Mouse (Mus musculus) heart, embryonic 16.5 days (tissue): ENCODE data around the gene F2rl2. TPM values are rescaled to one million over a fixed set of nuclear protein-coding genes. Genes with fewer than 3 reads are reported as not detected.

ENCODE experiments used
- ATAC-seq: fragments of 200-750 bp; cut with Nextera tagmentation; replicated peaks from 2 replicates; pipeline ENCODE4 v1.8.0; 2017; ENCODE audit warnings: moderate number of reproducible peaks; ENCODE audit not compliant: insufficient read depth, low FRiP score; ENCODE audit errors: extremely low read depth
- H3K27ac ChIP-seq: fragments of 300-500 bp; sonication (generic); 2 replicates; pipeline ENCODE4 v1.5.1; 2014; ENCODE audit warnings: mild to moderate bottlenecking, low read length, control low read depth, moderate library complexity
- H3K27me3 ChIP-seq: fragments of 300-500 bp; sonication (generic); 2 replicates; pipeline ENCODE4 v1.6.1; 2014; ENCODE audit warnings: low read length, mixed read lengths; ENCODE audit not compliant: control insufficient read depth, insufficient read depth
- H3K36me3 ChIP-seq: fragments of 300-500 bp; sonication (generic); 2 replicates; pipeline ENCODE4 v1.6.1; 2014; ENCODE audit not compliant: control insufficient read depth, insufficient read depth
- H3K4me1 ChIP-seq: fragments of 300-500 bp; sonication (generic); 2 replicates; pipeline ENCODE4 v1.6.1; 2014; ENCODE audit warnings: low read length, mixed read lengths; ENCODE audit not compliant: control insufficient read depth, insufficient read depth
- H3K4me2 ChIP-seq: fragments of 300-500 bp; sonication (generic); 2 replicates; pipeline ENCODE4 v1.6.1; 2014; ENCODE audit warnings: low read depth, mild to moderate bottlenecking, control low read depth, low read length
- H3K4me3 ChIP-seq: fragments of 300-500 bp; sonication (generic); 2 replicates; pipeline ENCODE4 v1.5.1; 2014; ENCODE audit warnings: mild to moderate bottlenecking, control low read depth, low read length
- H3K9ac ChIP-seq: fragments of 300-500 bp; sonication (generic); 2 replicates; pipeline ENCODE4 v1.6.1; 2014; ENCODE audit warnings: low read length, control low read depth
- H3K9me3 ChIP-seq: fragments of 300-500 bp; sonication (generic); replicated peaks from 2 replicates; pipeline ENCODE4 v1.6.1; 2016; ENCODE audit warnings: low read length; ENCODE audit not compliant: control insufficient read depth
- WGBS: fragments of 180-500 bp; shearing (Covaris S2); extraction: QIAGEN DNeasy Blood & Tissue Kit; methylation state at CpG from one replicate; pipeline ENCODE4 v1.1.7; 2014; 5-methylcytosine and 5-hydroxymethylcytosine counted together
- polyA plus RNA-seq: library from polyadenylated mRNA; unstranded; fragments of >200 nt; fragmentation: Nextera tagmentation; extraction: Ambion mirVana; gene quantifications from 2 replicates; pipeline ENCODE4 v1.2.1, GENCODE M21; 2015

F2rl2 gene
- 0.37 and 0.72 TPM in 2 replicates for polyA plus RNA-seq

DNA sequence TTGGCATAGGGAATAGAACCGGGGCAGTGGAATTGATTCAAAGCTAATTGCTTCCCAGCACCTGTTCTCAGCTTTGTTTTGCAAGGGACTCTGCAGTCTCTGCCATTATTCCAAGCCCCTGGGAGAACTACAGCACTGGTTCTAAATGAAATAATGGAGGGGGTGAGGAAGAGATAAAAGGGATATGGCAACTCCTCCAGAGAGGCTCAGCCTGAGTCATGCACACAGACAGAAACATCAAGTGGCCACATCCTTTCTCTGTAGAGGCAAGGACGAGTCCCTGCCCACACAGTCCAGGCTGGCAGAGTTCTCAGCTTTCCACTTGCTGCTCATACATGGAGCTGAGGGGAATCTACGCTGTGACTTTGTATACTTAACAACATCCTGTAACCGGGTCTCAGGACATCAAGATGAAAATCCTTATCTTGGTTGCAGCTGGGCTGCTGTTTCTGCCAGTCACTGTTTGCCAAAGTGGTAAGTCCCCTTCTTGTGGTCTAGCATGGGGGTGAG, at the start of gene F2rl2:
TSS of gene F2rl2 (plus strand) at position 200 of the 510 bp plus-strand sequence.
- Histone ChIP-seq H3K9ac (no peak within 1 kb of the TSS), H3K4me2 (no peak within 1 kb of the TSS), H3K4me1 (peaks cover 5% of the 10 kb centered on the region), H3K36me3 (no peaks in the 10 kb centered on the region), H3K9me3 (no peaks in the 10 kb centered on the region), H3K27ac (no peak within 1 kb of the TSS), H3K4me3 (no peak within 1 kb of the TSS), H3K27me3 (no peaks in the 10 kb centered on the region)
- 0 out of 2 replicates have a peak, but pooled peaks have one; percentile 16 for ATAC-seq
- WGBS: 44% methylated on average over 4 of the region's 4 CpGs

DNA sequence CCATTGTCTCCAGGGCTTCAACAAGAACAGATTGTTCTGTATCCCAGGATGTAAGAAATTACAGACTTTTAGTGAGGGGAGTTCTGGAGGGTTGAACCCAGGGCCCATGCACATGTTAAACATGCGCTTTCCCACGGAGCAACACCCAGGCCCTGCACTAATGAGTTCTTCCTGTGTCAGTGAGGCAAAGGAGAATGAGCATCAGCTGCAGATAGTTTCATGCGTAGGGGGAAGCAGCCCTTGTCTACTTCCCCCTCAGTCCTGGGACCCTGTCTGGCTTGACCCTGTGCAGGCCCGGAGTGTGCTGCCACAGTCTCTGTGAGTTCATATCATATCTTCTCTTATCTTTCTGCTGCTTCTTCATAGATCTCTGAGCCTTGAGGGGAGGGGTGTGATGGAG, 49.4 kb upstream of the F2rl2 start:
- Histone ChIP-seq H3K9me3 (no peaks in the 10 kb centered on the region), H3K4me2 (no peak overlapping the region), H3K36me3 (no peaks in the 10 kb centered on the region), H3K9ac (no peak overlapping the region), H3K27ac (peak overlapping the region; percentile 56; the same call in 1 of the 2 replicates), H3K4me3 (no peak overlapping the region), H3K27me3 (no peaks in the 10 kb centered on the region), H3K4me1 (peaks cover 9% of the 10 kb centered on the region)
- 59% methylated on average over 4 of the region's 4 CpGs for WGBS
- ATAC-seq: no peak

DNA sequence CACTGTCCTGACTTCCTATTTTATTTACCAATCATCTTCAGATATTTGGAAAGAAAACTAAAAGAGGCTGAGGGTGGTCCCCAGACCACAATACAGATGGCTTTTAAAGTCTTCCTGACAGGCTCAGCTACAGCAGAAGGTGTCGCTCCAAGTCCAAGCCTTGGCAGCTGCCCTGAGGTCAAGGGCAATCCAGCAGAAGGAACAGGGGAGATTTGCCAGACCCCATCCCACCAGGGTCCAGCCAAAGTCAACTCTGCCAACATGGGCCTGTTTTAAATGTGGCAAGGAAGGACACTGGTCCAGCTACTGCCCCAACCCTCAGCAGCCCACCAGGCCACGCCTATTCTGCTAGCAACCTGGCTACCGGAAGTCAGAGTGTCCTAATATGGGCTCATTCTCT, 46.7 kb upstream of the F2rl2 start:
- Histone ChIP-seq H3K27ac (no peak overlapping the region), H3K4me1 (0 out of 2 replicates have a peak, but pooled peaks cover 3% of the 10 kb centered on the region), H3K36me3 (no peaks in the 10 kb centered on the region), H3K9me3 (no peaks in the 10 kb centered on the region), H3K4me3 (no peak overlapping the region), H3K9ac (no peak overlapping the region), H3K4me2 (no peak overlapping the region), H3K27me3 (no peaks in the 10 kb centered on the region)
- 83% methylated on average over 3 of the region's 3 CpGs for WGBS
- ATAC-seq: no peak

DNA sequence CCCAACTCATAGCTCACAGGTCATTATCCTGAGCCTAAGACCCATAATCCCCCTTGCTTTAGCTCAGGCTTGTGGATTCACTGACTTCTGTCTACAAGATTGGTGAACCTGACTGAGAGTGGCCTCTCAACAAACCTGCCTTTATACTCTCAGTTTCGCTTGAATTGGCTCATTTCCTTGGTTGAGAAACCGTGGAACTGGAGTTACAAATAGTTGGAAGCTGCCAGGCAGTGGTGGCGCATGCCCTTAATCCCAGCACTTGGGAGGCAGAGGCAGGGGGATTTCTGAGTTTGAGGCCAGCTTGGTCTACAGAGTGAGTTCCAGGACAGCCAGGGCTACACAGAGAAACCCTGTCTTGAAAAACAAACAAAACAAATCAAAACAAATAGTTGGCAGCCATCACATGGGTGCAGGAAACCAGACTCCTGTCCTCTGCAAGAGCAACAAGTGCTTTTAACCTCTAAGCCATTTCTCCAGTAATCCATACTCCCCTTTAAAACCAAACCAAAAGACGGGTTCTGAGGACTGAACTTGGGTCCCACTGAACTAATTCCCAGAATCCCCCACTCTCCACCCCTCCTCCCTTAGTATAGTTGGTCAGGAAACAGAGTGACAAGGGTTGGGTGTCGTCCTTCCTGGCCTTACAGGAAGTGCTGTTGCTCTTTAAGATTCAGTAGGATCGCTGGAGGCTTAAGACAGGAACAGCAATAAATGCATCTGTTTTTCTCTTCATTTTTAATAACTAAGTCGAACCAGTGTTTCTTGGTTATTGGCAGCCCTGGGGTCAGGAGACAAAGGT, 44.6 kb upstream of the F2rl2 start:
- no peaks in the 10 kb centered on the region for H3K36me3 ChIP-seq
- H3K9me3 ChIP-seq: no peaks in the 10 kb centered on the region
- H3K4me2 ChIP-seq: no peak overlapping the region
- ATAC-seq: no peak
- no peak overlapping the region for H3K4me3 ChIP-seq
- H3K27ac ChIP-seq: no peak overlapping the region
- H3K27me3 ChIP-seq: no peaks in the 10 kb centered on the region
- WGBS: 65% methylated on average over 7 of the region's 7 CpGs
- peaks cover 7% of the 10 kb centered on the region; the same call in 1 of the 2 replicates for H3K4me1 ChIP-seq
- no peak overlapping the region for H3K9ac ChIP-seq

GRCm38 (mm10) chr13:95653696-95654095, 43.0 kb upstream of the F2rl2 start:
- Histone ChIP-seq H3K27ac (no peak overlapping the region), H3K4me1 (peaks cover 10% of the 10 kb centered on the region), H3K4me2 (no peak overlapping the region), H3K9me3 (no peaks in the 10 kb centered on the region), H3K4me3 (no peak overlapping the region), H3K9ac (no peak overlapping the region), H3K36me3 (no peaks in the 10 kb centered on the region), H3K27me3 (no peaks in the 10 kb centered on the region)
- no peak for ATAC-seq
- WGBS: 58% methylated on average over 4 of the region's 4 CpGs

DNA sequence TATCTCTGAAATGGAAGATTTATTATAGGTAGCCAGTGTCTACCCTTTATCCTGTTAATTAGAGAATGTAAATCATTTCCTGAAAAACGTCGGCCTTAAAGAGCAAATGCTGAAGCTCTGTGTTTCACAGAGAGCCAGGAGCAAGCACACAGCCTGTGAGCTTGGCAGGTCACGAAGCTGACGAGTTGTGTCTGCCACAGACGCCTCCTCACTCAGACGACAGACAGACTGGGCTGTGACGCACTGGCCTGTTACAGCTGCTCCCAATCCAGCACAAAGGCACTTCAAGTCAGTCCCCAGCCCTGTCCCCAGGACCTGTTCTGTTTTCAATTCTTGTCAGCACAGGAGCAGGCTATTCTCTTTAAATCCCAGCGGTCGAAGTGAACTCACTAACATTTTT, 41.4 kb upstream of the F2rl2 start:
- WGBS: 16% methylated on average over 9 of the region's 9 CpGs
- H3K36me3 ChIP-seq: no peaks in the 10 kb centered on the region
- H3K9ac ChIP-seq: no peak overlapping the region
- peak overlapping the region; percentile 43 for H3K27ac ChIP-seq
- H3K4me2 ChIP-seq: peak overlapping the region; percentile 3; the same call in 1 of the 2 replicates
- no peaks in the 10 kb centered on the region for H3K27me3 ChIP-seq
- no peaks in the 10 kb centered on the region for H3K9me3 ChIP-seq
- no peak overlapping the region for H3K4me3 ChIP-seq
- H3K4me1 ChIP-seq: peaks cover 13% of the 10 kb centered on the region
- ATAC-seq: peak; percentile 83

DNA sequence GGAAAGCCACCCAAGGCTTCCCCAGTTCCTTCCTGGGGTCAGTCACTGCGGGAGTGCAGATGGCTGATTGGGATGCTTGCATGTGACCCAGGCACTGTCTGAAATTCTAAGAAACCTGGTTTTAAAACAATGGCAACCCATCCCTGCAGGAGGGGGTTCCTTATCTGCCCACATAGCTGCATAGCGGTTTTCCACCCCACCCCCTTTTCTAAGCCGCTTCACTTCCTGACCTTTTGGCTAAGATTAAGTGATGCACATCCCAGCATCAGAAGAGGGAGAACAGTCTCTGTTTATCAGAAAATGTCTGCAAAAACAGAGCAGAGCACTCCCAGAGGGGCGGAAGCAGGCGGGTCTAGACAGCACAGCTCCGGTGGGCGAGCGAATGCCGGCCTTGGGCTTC, 39.5 kb upstream of the F2rl2 start:
- peak; percentile 45; the same call in 1 of the 2 replicates for ATAC-seq
- no peak overlapping the region for H3K4me2 ChIP-seq
- peaks cover 13% of the 10 kb centered on the region for H3K4me1 ChIP-seq
- no peaks in the 10 kb centered on the region for H3K27me3 ChIP-seq
- H3K9me3 ChIP-seq: no peaks in the 10 kb centered on the region
- H3K4me3 ChIP-seq: no peak overlapping the region
- WGBS: 40% methylated on average over 9 of the region's 9 CpGs
- H3K9ac ChIP-seq: no peak overlapping the region
- no peaks in the 10 kb centered on the region for H3K36me3 ChIP-seq
- H3K27ac ChIP-seq: peak overlapping the region; percentile 57

DNA sequence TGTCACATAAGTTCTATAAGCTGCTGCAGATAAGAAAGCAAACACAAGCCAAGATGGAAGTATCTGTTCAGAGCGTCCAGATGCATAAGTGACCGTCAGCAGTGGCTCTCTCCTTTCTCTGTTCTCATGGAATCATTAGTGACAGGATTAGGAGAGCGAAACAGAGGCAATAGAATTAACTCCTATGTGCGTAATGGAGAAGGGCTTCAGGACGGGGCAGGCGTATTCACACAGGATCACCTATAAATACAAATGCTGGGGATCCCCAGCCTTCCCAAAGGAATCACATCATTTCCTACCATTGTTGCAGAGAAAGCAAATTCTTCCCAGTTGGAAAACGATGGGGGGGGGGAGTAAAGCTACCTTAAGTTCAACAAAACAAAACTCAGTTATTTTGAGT, 37.2 kb upstream of the F2rl2 start:
- WGBS: 60% methylated on average over 7 of the region's 7 CpGs
- Histone ChIP-seq H3K27ac (peak overlapping the region; percentile 79), H3K4me2 (no peak overlapping the region; the same call in 1 of the 2 replicates), H3K9me3 (no peaks in the 10 kb centered on the region), H3K36me3 (no peaks in the 10 kb centered on the region), H3K4me1 (peaks cover 13% of the 10 kb centered on the region), H3K4me3 (no peak overlapping the region), H3K27me3 (no peaks in the 10 kb centered on the region), H3K9ac (no peak overlapping the region)
- peak; percentile 54 for ATAC-seq

DNA sequence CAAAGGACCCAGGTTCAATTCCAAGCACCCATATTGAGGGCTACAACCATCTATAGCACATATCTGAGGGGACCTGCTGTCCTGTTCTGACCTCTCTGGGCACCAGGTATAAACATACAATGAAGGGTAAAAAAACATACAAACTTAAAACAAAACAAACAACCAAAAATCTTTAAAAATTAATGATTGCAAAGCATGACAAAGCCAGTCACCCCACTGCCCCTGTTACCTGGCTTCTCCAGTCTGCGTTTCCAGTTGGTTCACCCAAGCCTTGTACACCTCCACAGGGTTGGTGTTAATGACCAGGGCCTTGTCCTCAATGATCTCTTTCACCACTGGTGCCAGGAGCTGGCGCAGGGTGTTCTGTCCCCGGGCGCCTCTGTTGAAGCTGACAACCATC, 32.8 kb upstream of the F2rl2 start:
- Histone ChIP-seq H3K27ac (no peak overlapping the region), H3K4me3 (no peak overlapping the region)
- 87% methylated on average over 4 of the region's 4 CpGs for WGBS

More for the DNA sequence above, 32.8 kb upstream of the F2rl2 start:
- no peaks in the 10 kb centered on the region for H3K27me3 ChIP-seq
- H3K36me3 ChIP-seq: no peaks in the 10 kb centered on the region; the same call in 1 of the 2 replicates
- ATAC-seq: no peak
- H3K4me1 ChIP-seq: peaks cover 3% of the 10 kb centered on the region; the same call in 1 of the 2 replicates
- H3K9me3 ChIP-seq: no peaks in the 10 kb centered on the region
- H3K9ac ChIP-seq: no peak overlapping the region
- H3K4me2 ChIP-seq: no peak overlapping the region
